Mouse (Mus musculus): ENCODE results near the gene Hs6st3. TPM values are rescaled to one million over a fixed set of nuclear protein-coding genes. Genes with fewer than 3 reads are reported as not detected.

Gene Hs6st3
- total RNA-seq, 2 experiments from 2014 or later, result 1.4 to 1.6 TPM

GRCm38 (mm10) chr14:119797172-119797850 is 659.2 kb downstream of the Hs6st3 start:
- peak; percentile 26 for DNase-seq

- no peak for DNase-seq
Observed at GRCm38 (mm10) chr14:119798561-119798960, 660.4 kb downstream of the Hs6st3 start.

- DNase-seq, result no peak
Observed at GRCm38 (mm10) chr14:119800856-119801255, 662.7 kb downstream of the Hs6st3 start.

GRCm38 (mm10) chr14:119813898-119814297 is 675.8 kb downstream of the Hs6st3 start:
- DNase-seq, result no peak

GRCm38 (mm10) chr14:119815616-119816015 is 677.5 kb downstream of the Hs6st3 start:
- peak; percentile 46 for DNase-seq

GRCm38 (mm10) chr14:119820562-119820961 is 682.4 kb downstream of the Hs6st3 start:
- peak; percentile 49 for DNase-seq

- no peak for DNase-seq
Observed at GRCm38 (mm10) chr14:119831165-119832011, 693.2 kb downstream of the Hs6st3 start.

GRCm38 (mm10) chr14:119832012-119832325 is 693.8 kb downstream of the Hs6st3 start:
- no peak for DNase-seq

GRCm38 (mm10) chr14:119832940-119833339 is 694.8 kb downstream of the Hs6st3 start:
- DNase-seq, result no peak

GRCm38 (mm10) chr14:119834008-119834700 is 696.0 kb downstream of the Hs6st3 start:
- DNase-seq, result no peak

- no peak for DNase-seq
Observed at GRCm38 (mm10) chr14:119836051-119836450, 697.9 kb downstream of the Hs6st3 start.

GRCm38 (mm10) chr14:119847540-119847939 is 709.4 kb downstream of the Hs6st3 start:
- DNase-seq, result no peak

- no peak for DNase-seq
Observed at GRCm38 (mm10) chr14:119848759-119849298, 710.7 kb downstream of the Hs6st3 start.

GRCm38 (mm10) chr14:119849338-119849737 is 711.2 kb downstream of the Hs6st3 start:
- DNase-seq, result no peak

GRCm38 (mm10) chr14:119852139-119852538 is 714.0 kb downstream of the Hs6st3 start:
- no peak for DNase-seq

GRCm38 (mm10) chr14:119857338-119858291 is 719.5 kb downstream of the Hs6st3 start:
- no peak for DNase-seq

GRCm38 (mm10) chr14:119873617-119874016 is 735.5 kb downstream of the Hs6st3 start:
- no peak for DNase-seq

- no peak for DNase-seq
Observed at GRCm38 (mm10) chr14:119892922-119893321, 754.8 kb downstream of the Hs6st3 start.

GRCm38 (mm10) chr14:119895097-119895496 is 757.0 kb downstream of the Hs6st3 start:
- no peak for DNase-seq

- no peak for DNase-seq
Observed at GRCm38 (mm10) chr14:119895765-119896465, 757.8 kb downstream of the Hs6st3 start.

GRCm38 (mm10) chr14:119902486-119902885 is 764.3 kb downstream of the Hs6st3 start:
- no peak for DNase-seq

All from adrenal gland, postnatal 10 days (tissue).